In the genomic region with DNA sequence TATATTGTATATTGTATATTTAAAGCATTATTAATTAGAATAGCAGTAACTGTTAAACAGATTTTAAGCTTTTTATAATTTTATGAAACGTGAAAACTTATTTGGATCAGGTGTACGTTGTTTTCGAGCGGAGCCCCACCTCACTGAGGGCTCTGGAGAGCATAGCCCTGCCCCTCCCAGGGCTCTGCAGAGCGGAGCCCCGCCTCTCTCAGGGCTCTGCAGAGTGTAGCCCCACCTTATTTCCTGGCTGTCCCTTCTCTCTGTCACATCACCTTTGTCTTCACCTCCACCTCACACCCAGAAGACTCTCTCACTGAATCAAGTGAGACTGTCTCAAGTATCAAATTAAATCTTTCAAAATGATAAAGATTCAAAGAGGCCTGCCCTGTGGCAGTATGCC, we compare ENCODE assay signal across 11 mouse cellular contexts.
"Had no signal": no experiment of that assay in that cellular context is flagged by ENCODE, and none has a peak within 500 bp of the region (broad histone marks: within the 10 kb centered on the region; RNA-seq: fewer than 3 reads in every experiment).

No protein-coding gene starts in this region.

- DNase-seq: kidney, adult 8-10 months; kidney, postnatal 4 days; liver; lung, embryonic 14.5 days; thymus, postnatal 4 days had no signal

- H3K9me3 ChIP-seq: limb, embryonic 12.5 days; liver, embryonic 15.5 days had no signal

- H3K4me1 ChIP-seq: liver, embryonic 15.5 days had no signal

- H3K36me3 ChIP-seq: limb, embryonic 12.5 days; liver, embryonic 15.5 days had no signal

- H3K9ac ChIP-seq: limb, embryonic 12.5 days; liver, embryonic 15.5 days; lung, embryonic 14.5 days had no signal

- H3K4me2 ChIP-seq: limb, embryonic 12.5 days; liver, embryonic 15.5 days; lung, embryonic 14.5 days; midbrain, embryonic 11.5 days had no signal

- H3K27me3 ChIP-seq: limb, embryonic 12.5 days; liver, embryonic 15.5 days had no signal

- H3K27ac ChIP-seq: kidney, postnatal 0 days; layer of hippocampus, adult 2 months; limb, embryonic 12.5 days; liver, embryonic 15.5 days had no signal

- H3K4me3 ChIP-seq: layer of hippocampus, adult 2 months; limb, embryonic 12.5 days; liver, embryonic 15.5 days; megakaryocyte, embryonic 14.5 days had no signal
